Mouse (Mus musculus): Measurements from ENCODE around the gene Ammecr1. TPM values are rescaled to one million over a fixed set of nuclear protein-coding genes. Genes with fewer than 3 reads are reported as not detected.

Ammecr1 gene
- polyA plus RNA-seq, 1 experiment from 2014 or later: 4.1 TPM

- H3K27ac ChIP-seq (replicated peaks): no peak overlapping the region
- 75% methylated on average over 4 of the region's 4 CpGs for WGBS
- H3K27me3 ChIP-seq: no peaks in the 10 kb centered on the region
- no peak overlapping the region for H3K9ac ChIP-seq
- no peaks in the 10 kb centered on the region for H3K4me1 ChIP-seq (replicated peaks)
- no peaks in the 10 kb centered on the region for H3K9me3 ChIP-seq
- H3K36me3 ChIP-seq: no peaks in the 10 kb centered on the region
- no peak overlapping the region for H3K4me2 ChIP-seq
- H3K4me3 ChIP-seq: no peak overlapping the region
- no peak for ATAC-seq (ENCODE audit: low FRiP score, low read depth)
These were observed 12.7 kb upstream of the Ammecr1 start for GRCm38 (mm10) chrX:142979224-142979623.

DNA sequence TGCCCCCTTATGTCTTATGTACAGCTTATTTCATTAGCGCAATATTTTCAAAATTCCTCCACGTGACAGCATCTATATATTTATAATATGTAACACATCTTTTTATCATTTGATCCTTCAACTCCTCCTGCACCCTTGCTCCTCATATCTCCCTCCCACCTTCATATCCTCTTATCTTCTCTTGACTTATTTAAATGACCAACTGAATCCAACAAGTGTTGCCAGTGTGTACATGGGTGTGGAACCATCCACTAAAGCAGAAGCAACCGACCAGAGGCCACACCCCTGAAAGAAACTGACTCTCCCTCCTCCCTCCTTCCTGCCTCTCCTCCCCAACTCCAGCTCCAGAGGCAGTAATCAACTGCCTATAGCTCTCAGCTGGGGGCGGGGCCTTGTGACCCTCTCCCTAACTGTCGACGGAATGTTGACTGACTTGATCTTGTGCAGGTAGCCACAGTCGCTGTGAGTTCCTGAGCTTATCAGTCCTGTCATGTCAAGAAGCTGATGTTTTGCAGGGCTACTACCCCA, 6.0 kb upstream of the Ammecr1 start:
- no peak for ATAC-seq (ENCODE audit: low FRiP score, low read depth)
- Histone ChIP-seq H3K36me3 (no peaks in the 10 kb centered on the region), H3K4me2 (no peak overlapping the region), H3K4me3 (no peak overlapping the region), H3K27ac (replicated peaks) (no peak overlapping the region), H3K9ac (no peak overlapping the region), H3K27me3 (peaks cover 7% of the 10 kb centered on the region; the same call in 1 of the 2 replicates), H3K9me3 (no peaks in the 10 kb centered on the region), H3K4me1 (replicated peaks) (no peaks in the 10 kb centered on the region)
- WGBS: 48% methylated on average over 7 of the region's 7 CpGs

DNA sequence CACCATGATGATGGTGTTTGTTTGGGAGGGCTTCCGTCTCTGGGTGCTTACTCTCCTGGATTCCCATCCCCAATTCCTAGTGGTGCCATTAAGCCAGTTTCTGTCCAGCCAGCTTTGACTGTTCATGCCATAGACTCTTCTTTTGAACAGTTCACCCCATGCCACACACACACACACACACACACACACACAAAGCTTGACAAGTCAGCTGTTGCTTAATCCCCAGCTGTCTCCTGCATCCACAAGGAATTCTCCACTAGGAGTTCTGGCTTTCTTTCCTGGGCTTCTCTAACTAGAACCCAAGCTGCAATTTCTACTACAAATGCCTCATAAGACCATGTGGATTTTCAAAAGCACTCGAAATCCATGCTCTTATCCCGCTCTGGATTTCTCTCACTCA, 5.2 kb upstream of the Ammecr1 start:
- Histone ChIP-seq H3K4me2 (no peak overlapping the region), H3K4me3 (no peak overlapping the region), H3K36me3 (no peaks in the 10 kb centered on the region), H3K9me3 (no peaks in the 10 kb centered on the region), H3K4me1 (replicated peaks) (no peaks in the 10 kb centered on the region), H3K9ac (no peak overlapping the region), H3K27me3 (peaks cover 7% of the 10 kb centered on the region; the same call in 1 of the 2 replicates), H3K27ac (replicated peaks) (no peak overlapping the region)
- 91% methylated on average over 3 of the region's 3 CpGs for WGBS
- ATAC-seq (ENCODE audit: low FRiP score, low read depth): no peak

DNA sequence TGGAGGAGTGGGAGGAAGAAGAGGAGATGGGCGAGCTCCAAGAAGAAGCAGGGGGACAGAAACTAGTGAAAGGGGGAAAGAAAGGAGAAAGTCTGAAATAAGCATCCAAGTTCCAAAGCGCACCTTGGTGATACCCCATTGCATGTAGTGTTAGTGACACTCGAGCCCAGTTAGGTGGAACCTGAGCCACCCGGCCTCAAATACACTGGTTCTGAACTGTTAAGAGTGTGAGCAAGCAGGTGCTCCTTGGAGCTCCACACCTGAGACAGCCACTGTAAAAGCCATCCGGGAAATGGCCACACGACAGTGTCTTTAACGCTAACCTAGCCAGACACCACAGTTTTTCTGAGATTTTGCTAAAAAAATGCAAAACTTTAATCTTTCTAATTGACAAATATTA, 539 bp upstream of the Ammecr1 start:
- H3K9me3 ChIP-seq: no peaks in the 10 kb centered on the region
- H3K36me3 ChIP-seq: no peaks in the 10 kb centered on the region
- WGBS: 42% methylated on average over 7 of the region's 7 CpGs
- H3K4me2 ChIP-seq: peak overlapping the region; percentile 53
- peaks cover 9% of the 10 kb centered on the region; the same call in 1 of the 2 replicates for H3K27me3 ChIP-seq
- ATAC-seq (ENCODE audit: low FRiP score, low read depth): peak; percentile 39; the same call in 1 of the 2 replicates
- H3K27ac ChIP-seq (replicated peaks): 0 out of 2 replicates have a peak overlapping the region, but pooled peaks have one; percentile 92
- peak overlapping the region; percentile 67 for H3K9ac ChIP-seq
- no peaks in the 10 kb centered on the region; the same call in 1 of the 2 replicates for H3K4me1 ChIP-seq (replicated peaks)
- H3K4me3 ChIP-seq: peak overlapping the region; percentile 67

GRCm38 (mm10) chrX:142965236-142966007, 1.1 kb downstream of the Ammecr1 start:
- Histone ChIP-seq H3K4me3 (peak overlapping the region; percentile 67), H3K9ac (peak overlapping the region; percentile 67), H3K27me3 (0 out of 2 replicates have a peak, but pooled peaks cover 6% of the 10 kb centered on the region), H3K9me3 (no peaks in the 10 kb centered on the region), H3K36me3 (no peaks in the 10 kb centered on the region), H3K4me1 (replicated peaks) (no peaks in the 10 kb centered on the region; the same call in 1 of the 2 replicates), H3K27ac (replicated peaks) (peak overlapping the region; percentile 92), H3K4me2 (peak overlapping the region; percentile 62)
- peak; percentile 20; the same call in 1 of the 2 replicates for ATAC-seq (ENCODE audit: low FRiP score, low read depth)
- WGBS: 19% methylated on average over 23 of the region's 23 CpGs

DNA sequence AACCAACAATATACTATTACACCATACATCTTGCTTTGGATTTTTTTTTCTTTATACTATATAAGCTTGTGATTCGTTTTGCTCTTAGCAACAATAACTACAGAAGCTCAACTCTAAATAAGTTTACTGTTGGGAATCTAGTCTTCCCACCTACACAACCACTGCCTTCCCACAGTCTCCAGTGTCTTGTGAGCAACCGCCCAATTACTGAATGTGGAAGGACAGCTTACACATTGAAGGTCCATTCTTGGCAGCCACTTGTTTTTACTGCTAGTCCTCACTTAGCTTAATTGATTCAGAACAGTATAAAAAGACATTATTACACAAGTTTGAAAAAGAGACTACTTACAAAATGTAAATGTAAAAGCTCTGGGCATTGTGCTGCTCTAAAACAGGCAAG, 6.1 kb downstream of the Ammecr1 start:
- 78% methylated on average over 2 of the region's 2 CpGs for WGBS
- ATAC-seq (ENCODE audit: low FRiP score, low read depth): no peak
- no peak overlapping the region for H3K9ac ChIP-seq
- H3K9me3 ChIP-seq: no peaks in the 10 kb centered on the region
- no peak overlapping the region for H3K4me3 ChIP-seq
- H3K27ac ChIP-seq (replicated peaks): no peak overlapping the region
- no peaks in the 10 kb centered on the region; the same call in 1 of the 2 replicates for H3K4me1 ChIP-seq (replicated peaks)
- no peaks in the 10 kb centered on the region for H3K36me3 ChIP-seq
- no peak overlapping the region for H3K4me2 ChIP-seq
- 0 out of 2 replicates have a peak, but pooled peaks cover 2% of the 10 kb centered on the region for H3K27me3 ChIP-seq

DNA sequence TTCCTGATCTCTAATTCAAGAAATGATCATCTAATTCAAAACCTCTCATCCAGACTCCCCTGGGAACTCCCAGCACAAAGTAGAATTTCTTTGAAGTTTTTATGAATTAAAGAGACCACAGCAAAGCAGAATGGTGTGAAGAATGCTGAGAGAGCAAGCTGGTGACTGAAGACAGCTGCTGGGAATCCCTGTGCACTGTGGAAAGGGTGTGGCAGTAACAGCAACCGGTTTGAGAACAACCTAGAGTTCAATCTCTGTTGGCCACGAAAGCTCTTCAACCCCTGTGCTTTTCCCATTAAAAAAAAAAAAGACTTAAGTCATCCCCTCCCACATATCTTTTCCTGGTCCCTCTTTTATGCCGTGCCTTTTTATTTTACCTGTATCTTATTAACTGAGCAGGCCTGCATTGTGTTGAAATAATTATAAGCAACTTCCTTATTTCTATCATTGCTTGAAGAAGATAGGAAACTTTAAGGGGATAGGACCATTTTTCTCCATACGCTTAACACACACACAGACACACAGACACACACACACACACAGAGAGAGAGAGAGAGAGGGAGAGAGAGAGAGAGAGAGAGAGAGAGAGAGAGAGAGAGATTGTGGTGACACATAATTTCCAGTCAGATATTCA, 6.7 kb downstream of the Ammecr1 start:
- H3K27me3 ChIP-seq: 0 out of 2 replicates have a peak, but pooled peaks cover 2% of the 10 kb centered on the region
- ATAC-seq (ENCODE audit: low FRiP score, low read depth): no peak
- H3K4me2 ChIP-seq: no peak overlapping the region
- no peaks in the 10 kb centered on the region; the same call in 1 of the 2 replicates for H3K4me1 ChIP-seq (replicated peaks)
- 85% methylated on average over 4 of the region's 4 CpGs for whole genome bisulfite sequencing
- H3K9ac ChIP-seq: no peak overlapping the region
- no peaks in the 10 kb centered on the region for H3K36me3 ChIP-seq
- no peak overlapping the region for H3K27ac ChIP-seq (replicated peaks)
- no peak overlapping the region for H3K4me3 ChIP-seq
- H3K9me3 ChIP-seq: no peaks in the 10 kb centered on the region

GRCm38 (mm10) chrX:142928430-142928829, 38.1 kb downstream of the Ammecr1 start:
- Histone ChIP-seq H3K27ac (replicated peaks) (no peak overlapping the region), H3K36me3 (no peaks in the 10 kb centered on the region), H3K4me1 (replicated peaks) (no peaks in the 10 kb centered on the region), H3K9ac (no peak overlapping the region), H3K27me3 (no peaks in the 10 kb centered on the region), H3K4me2 (no peak overlapping the region), H3K9me3 (no peaks in the 10 kb centered on the region), H3K4me3 (no peak overlapping the region)
- whole genome bisulfite sequencing: 85% methylated on average over 4 of the region's 4 CpGs
- no peak for ATAC-seq (ENCODE audit: low FRiP score, low read depth)

DNA sequence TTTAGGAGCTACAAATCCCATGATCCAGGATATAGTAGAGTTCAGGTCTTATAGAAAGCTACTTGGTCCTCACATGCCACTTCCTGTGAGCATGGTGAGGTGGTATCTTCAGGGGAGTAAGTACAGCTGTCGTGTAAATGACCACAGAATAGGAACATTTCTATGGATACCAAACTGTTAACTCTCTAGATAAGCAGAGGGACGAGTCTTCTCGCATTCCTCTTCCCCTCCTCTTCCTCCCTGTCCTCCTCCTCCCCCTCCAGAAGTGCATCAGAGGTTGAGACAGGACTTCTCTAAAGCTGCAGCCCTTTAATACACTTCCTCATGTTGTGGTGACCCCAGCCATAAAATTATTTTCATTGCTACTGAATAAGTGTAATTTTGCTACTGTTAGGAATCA, 49.1 kb downstream of the Ammecr1 start:
- no peak for ATAC-seq (ENCODE audit: low FRiP score, low read depth)
- Histone ChIP-seq H3K36me3 (no peaks in the 10 kb centered on the region), H3K4me1 (replicated peaks) (no peaks in the 10 kb centered on the region), H3K9ac (no peak overlapping the region), H3K9me3 (no peaks in the 10 kb centered on the region), H3K4me2 (no peak overlapping the region), H3K27me3 (0 out of 2 replicates have a peak, but pooled peaks cover 4% of the 10 kb centered on the region), H3K4me3 (no peak overlapping the region), H3K27ac (replicated peaks) (no peak overlapping the region)
- 74% methylated on average over 3 of the region's 3 CpGs for WGBS

DNA sequence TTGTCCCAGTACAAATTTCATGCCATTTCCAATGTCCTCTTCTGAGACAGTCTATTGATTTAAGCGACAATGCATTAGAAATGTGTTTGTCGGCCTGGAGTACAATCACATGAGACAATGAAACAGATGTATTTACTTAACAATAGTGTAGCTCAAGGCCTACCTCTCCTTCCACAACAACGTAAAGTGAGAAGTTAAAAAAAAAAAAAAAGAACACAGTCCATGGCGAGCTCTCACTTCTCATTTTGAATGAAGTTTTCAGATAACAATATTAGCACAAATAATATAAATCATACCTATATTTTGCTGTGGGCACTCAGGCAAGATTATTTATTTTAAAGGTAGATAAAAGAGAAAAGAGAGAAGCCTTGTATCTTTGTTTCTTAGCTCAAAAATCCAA, 49.8 kb downstream of the Ammecr1 start:
- no peak for ATAC-seq (ENCODE audit: low FRiP score, low read depth)
- Histone ChIP-seq H3K27me3 (0 out of 2 replicates have a peak, but pooled peaks cover 4% of the 10 kb centered on the region), H3K4me1 (replicated peaks) (no peaks in the 10 kb centered on the region), H3K4me2 (no peak overlapping the region), H3K9me3 (no peaks in the 10 kb centered on the region), H3K27ac (replicated peaks) (no peak overlapping the region), H3K36me3 (no peaks in the 10 kb centered on the region), H3K4me3 (no peak overlapping the region), H3K9ac (no peak overlapping the region)
- WGBS: 67% methylated on average over 4 of the region's 4 CpGs

GRCm38 (mm10) chrX:142914208-142914607, 52.3 kb downstream of the Ammecr1 start:
- no peaks in the 10 kb centered on the region for H3K36me3 ChIP-seq
- no peaks in the 10 kb centered on the region for H3K4me1 ChIP-seq (replicated peaks)
- no peak overlapping the region for H3K9ac ChIP-seq
- H3K4me3 ChIP-seq: no peak overlapping the region
- no peak overlapping the region for H3K4me2 ChIP-seq
- no peaks in the 10 kb centered on the region for H3K9me3 ChIP-seq
- 0 out of 2 replicates have a peak, but pooled peaks cover 4% of the 10 kb centered on the region for H3K27me3 ChIP-seq
- H3K27ac ChIP-seq (replicated peaks): no peak overlapping the region
- no peak for ATAC-seq (ENCODE audit: low FRiP score, low read depth)

DNA sequence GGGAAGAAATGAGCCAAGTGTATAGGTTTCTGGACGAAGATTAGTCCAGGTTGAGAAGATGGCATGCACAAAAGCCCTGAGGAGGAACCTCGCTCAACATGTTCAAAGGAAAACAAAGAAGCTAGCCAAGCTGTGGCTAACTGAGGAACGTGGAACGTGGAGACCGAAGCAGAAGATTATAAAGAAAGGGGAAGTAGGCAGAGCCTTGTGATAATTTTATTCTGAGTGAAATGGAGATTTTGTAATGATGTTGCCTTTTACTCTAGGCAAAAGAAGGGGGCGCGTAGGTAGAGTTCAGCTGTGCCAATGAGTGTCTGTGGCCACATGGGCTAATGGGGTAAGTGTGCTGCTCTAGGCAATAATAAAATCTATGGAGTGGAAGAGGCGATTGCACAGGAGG, 62.7 kb downstream of the Ammecr1 start:
- no peaks in the 10 kb centered on the region for H3K9me3 ChIP-seq
- H3K27ac ChIP-seq (replicated peaks): no peak overlapping the region
- no peak overlapping the region for H3K9ac ChIP-seq
- no peak overlapping the region for H3K4me3 ChIP-seq
- H3K4me2 ChIP-seq: no peak overlapping the region
- no peak for ATAC-seq (ENCODE audit: low FRiP score, low read depth)
- 83% methylated on average over 8 of the region's 8 CpGs for WGBS
- H3K4me1 ChIP-seq (replicated peaks): no peaks in the 10 kb centered on the region
- H3K36me3 ChIP-seq: no peaks in the 10 kb centered on the region
- 0 out of 2 replicates have a peak, but pooled peaks cover 8% of the 10 kb centered on the region for H3K27me3 ChIP-seq

All from hindbrain, embryonic 15.5 days (tissue).